Mouse (Mus musculus) C2C12 (cell line): ENCODE data around the gene Rnf220. TPM values are rescaled to one million over a fixed set of nuclear protein-coding genes. Genes with fewer than 3 reads are reported as not detected.

ENCODE experiments used
- H3K27me3 ChIP-seq: one replicate; pipeline ENCODE4 v1.6.1; 2011; ENCODE audit not compliant: control insufficient read depth, insufficient read depth, insufficient read length
- H3K36me3 ChIP-seq: one replicate; pipeline ENCODE4 v1.6.1; 2011; ENCODE audit not compliant: control insufficient read depth, insufficient read depth
- H3K4me3 ChIP-seq: one replicate; pipeline ENCODE4 v1.5.1; 2011; ENCODE audit warnings: mild to moderate bottlenecking, control low read depth; ENCODE audit not compliant: poor library complexity, insufficient read depth, severe bottlenecking
- H3K79me2 ChIP-seq: one replicate; pipeline ENCODE4 v1.6.1; 2011; ENCODE audit not compliant: control insufficient read depth, insufficient read depth
- H3K79me3 ChIP-seq: one replicate; pipeline ENCODE4 v1.6.1; 2011; ENCODE audit warnings: low read depth, control low read depth
- H3ac ChIP-seq: one replicate; pipeline ENCODE3; 2011; ENCODE audit warnings: low read depth; ENCODE audit not compliant: control insufficient read depth, insufficient read length
- CEBPB ChIP-seq: IDR thresholded peaks from one replicate; pipeline ENCODE4 v1.6.1; 2011; ENCODE audit warnings: low read depth, mild to moderate bottlenecking, control low read depth, moderate library complexity
- CTCF ChIP-seq: IDR thresholded peaks from one replicate; pipeline ENCODE4 v1.5.1; 2011; ENCODE audit not compliant: control insufficient read depth, insufficient read depth, insufficient read length
- FOSL1 ChIP-seq: IDR thresholded peaks from one replicate; pipeline ENCODE4 v1.8.0; 2011; ENCODE audit warnings: mild to moderate bottlenecking, low read length; ENCODE audit not compliant: poor library complexity, insufficient read depth, severe bottlenecking
- MAX ChIP-seq: IDR thresholded peaks from one replicate; pipeline ENCODE4 v1.6.1; 2011; ENCODE audit warnings: mild to moderate bottlenecking, control low read depth
- MYOD1 ChIP-seq: IDR thresholded peaks from one replicate; pipeline ENCODE4 v1.6.1; 2011; ENCODE audit warnings: low read depth; ENCODE audit not compliant: control insufficient read depth, insufficient read length
- MYOG ChIP-seq: IDR thresholded peaks from one replicate; pipeline ENCODE4 v1.6.1; 2011; ENCODE audit not compliant: control insufficient read depth, insufficient read length; ENCODE audit errors: extremely low read depth
- USF1 ChIP-seq: IDR thresholded peaks from one replicate; pipeline ENCODE4 v1.6.1; 2011; ENCODE audit warnings: low read depth, mild to moderate bottlenecking, control low read depth, moderate library complexity
- polyA plus RNA-seq: library from polyadenylated mRNA; unstranded; fragments of >200 nt; fragmentation: generic; extraction: Trizol; gene quantifications from one replicate; pipeline ENCODE4 v1.2.1, GENCODE M21; 2012; ENCODE audit warnings: missing spikeins

Rnf220 gene
- polyA plus RNA-seq, 1 experiment = 61.2 TPM

- Histone ChIP-seq H3K79me3 (no peaks in the 10 kb centered on the region), H3K4me3 (no peak overlapping the region), H3ac (no peak overlapping the region), H3K79me2 (no peaks in the 10 kb centered on the region), H3K36me3 (no peaks in the 10 kb centered on the region), H3K27me3 (peaks cover 4% of the 10 kb centered on the region)
- TF ChIP-seq MAX = no peak
- TF ChIP-seq MYOD1 = no peak
- TF ChIP-seq CEBPB = no peak
Observed at GRCm38 (mm10) chr4:117370354-117370753, 126.5 kb downstream of the Rnf220 start.

GRCm38 (mm10) chr4:117369571-117369970, 127.3 kb downstream of the Rnf220 start:
- H3ac ChIP-seq = no peak overlapping the region
- peaks cover 5% of the 10 kb centered on the region for H3K27me3 ChIP-seq
- H3K4me3 ChIP-seq = no peak overlapping the region
- TF ChIP-seq MAX = no peak
- TF ChIP-seq MYOD1 = no peak
- TF ChIP-seq CTCF = no peak
- no peak for TF ChIP-seq MYOG
- no peak for TF ChIP-seq USF1
- no peak for TF ChIP-seq FOSL1
- no peak for TF ChIP-seq CEBPB
- H3K36me3 ChIP-seq = no peaks in the 10 kb centered on the region
- H3K79me2 ChIP-seq = no peaks in the 10 kb centered on the region
- H3K79me3 ChIP-seq = no peaks in the 10 kb centered on the region

- H3K36me3 ChIP-seq = no peaks in the 10 kb centered on the region
- H3K4me3 ChIP-seq = no peak overlapping the region
- no peak for TF ChIP-seq MYOG
- no peak for TF ChIP-seq USF1
- TF ChIP-seq CTCF = no peak
- no peak for TF ChIP-seq MAX
- peaks cover 24% of the 10 kb centered on the region for H3K27me3 ChIP-seq
- no peaks in the 10 kb centered on the region for H3K79me3 ChIP-seq
- H3K79me2 ChIP-seq = no peaks in the 10 kb centered on the region
- H3ac ChIP-seq = no peak overlapping the region
Observed at GRCm38 (mm10) chr4:117367365-117367764, 129.5 kb downstream of the Rnf220 start.

GRCm38 (mm10) chr4:117362085-117362484, 134.8 kb downstream of the Rnf220 start:
- H3K79me2 ChIP-seq = no peaks in the 10 kb centered on the region
- H3K4me3 ChIP-seq = no peak overlapping the region
- no peaks in the 10 kb centered on the region for H3K79me3 ChIP-seq
- H3K27me3 ChIP-seq = peaks cover 60% of the 10 kb centered on the region
- TF ChIP-seq MYOG (no peak), CTCF (no peak), USF1 (no peak), CEBPB (no peak), MYOD1 (no peak), FOSL1 (no peak), MAX (no peak)
- no peaks in the 10 kb centered on the region for H3K36me3 ChIP-seq
- no peak overlapping the region for H3ac ChIP-seq

- TF ChIP-seq MAX (no peak), CEBPB (no peak), MYOD1 (no peak), MYOG (no peak), USF1 (no peak), CTCF (no peak), FOSL1 (no peak)
- H3K36me3 ChIP-seq = no peaks in the 10 kb centered on the region
- H3K79me2 ChIP-seq = no peaks in the 10 kb centered on the region
- H3K4me3 ChIP-seq = no peak overlapping the region
- H3K27me3 ChIP-seq = peaks cover 66% of the 10 kb centered on the region
- no peaks in the 10 kb centered on the region for H3K79me3 ChIP-seq
- no peak overlapping the region for H3ac ChIP-seq
Observed at GRCm38 (mm10) chr4:117361558-117361873, 135.3 kb downstream of the Rnf220 start.

- no peaks in the 10 kb centered on the region for H3K79me2 ChIP-seq
- no peak overlapping the region for H3K4me3 ChIP-seq
- no peak for TF ChIP-seq CEBPB
- no peak for TF ChIP-seq CTCF
- no peak for TF ChIP-seq USF1
- TF ChIP-seq MYOG = no peak
- TF ChIP-seq MAX = no peak
- no peak for TF ChIP-seq MYOD1
- no peak for TF ChIP-seq FOSL1
- H3K79me3 ChIP-seq = no peaks in the 10 kb centered on the region
- H3ac ChIP-seq = no peak overlapping the region
- H3K36me3 ChIP-seq = no peaks in the 10 kb centered on the region
- peaks cover 66% of the 10 kb centered on the region for H3K27me3 ChIP-seq
Observed at GRCm38 (mm10) chr4:117360713-117361557, 135.9 kb downstream of the Rnf220 start.
